Mouse (Mus musculus) heart, postnatal 0 days (tissue): ENCODE results near the gene Prtg. TPM values are rescaled to one million over a fixed set of nuclear protein-coding genes. Genes with fewer than 3 reads are reported as not detected.
A peak's percentile ranks its signal among the peaks of the same experiment; 100 is the strongest.

Source experiments
- ATAC-seq: fragments of 200-750 bp; cut with Nextera tagmentation; 2 replicates; pipeline ENCODE4 v1.8.0; 2017; ENCODE audit warnings: low read depth, moderate number of reproducible peaks, moderate library complexity; ENCODE audit not compliant: insufficient read depth
- DNase-seq: peaks from one replicate; pipeline ENCODE4 v3.0.0-alpha.2; 2016; ENCODE audit warnings: low spot score
- H3K27ac ChIP-seq: fragments of 300-500 bp; sonication (generic); 2 replicates; pipeline ENCODE4 v1.5.1; 2014; ENCODE audit warnings: low read depth, mild to moderate bottlenecking
- H3K27me3 ChIP-seq: fragments of 300-500 bp; sonication (generic); 2 replicates; pipeline ENCODE4 v1.6.1; 2014; ENCODE audit warnings: low read length, mixed read lengths; ENCODE audit not compliant: control insufficient read depth, insufficient read depth
- H3K36me3 ChIP-seq: fragments of 300-500 bp; sonication (generic); replicated peaks from 2 replicates; pipeline ENCODE4 v1.6.1; 2014; ENCODE audit warnings: low read length, mixed read lengths; ENCODE audit not compliant: control insufficient read depth, insufficient read depth
- H3K4me1 ChIP-seq: fragments of 300-500 bp; sonication (generic); 2 replicates; pipeline ENCODE4 v1.6.1; 2014; ENCODE audit warnings: antibody characterized with exemption; ENCODE audit not compliant: control insufficient read depth, insufficient read depth
- H3K4me2 ChIP-seq: fragments of 300-500 bp; sonication (generic); 2 replicates; pipeline ENCODE4 v1.6.1; 2014; ENCODE audit warnings: low read depth, mild to moderate bottlenecking, low read length, moderate library complexity
- H3K4me3 ChIP-seq: fragments of 300-500 bp; sonication (generic); 2 replicates; pipeline ENCODE4 v1.5.1; 2014; ENCODE audit warnings: low read depth, low read length
- H3K9ac ChIP-seq: fragments of 300-500 bp; sonication (generic); replicated peaks from 2 replicates; pipeline ENCODE4 v1.6.1; 2014; ENCODE audit warnings: low read depth, low read length, mixed read lengths
- H3K9me3 ChIP-seq: fragments of 300-500 bp; sonication (generic); replicated peaks from 2 replicates; pipeline ENCODE4 v1.6.1; 2016; ENCODE audit warnings: low read length; ENCODE audit not compliant: control insufficient read depth
- CTCF ChIP-seq: IDR thresholded peaks from 2 replicates; pipeline ENCODE4 v1.5.1; 2016; ENCODE audit warnings: antibody characterized with exemption, control low read depth, low read depth
- EP300 ChIP-seq: IDR thresholded peaks from 2 replicates; pipeline ENCODE4 v1.6.1; 2016; ENCODE audit warnings: antibody characterized with exemption, low read depth
- WGBS: fragments of 180-500 bp; shearing (Covaris S2); extraction: QIAGEN DNeasy Blood & Tissue Kit; methylation state at CpG from one replicate; pipeline ENCODE4 v1.1.7; 2014; 5-methylcytosine and 5-hydroxymethylcytosine counted together
- polyA plus RNA-seq: library from polyadenylated mRNA; unstranded; fragments of >200 nt; fragmentation: Nextera tagmentation; extraction: Ambion mirVana; gene quantifications from 2 replicates; pipeline ENCODE4 v1.2.1, GENCODE M21; 2015
- total RNA-seq: library from RNA; depleted of rRNA; stranded (reverse); fragments of >200 nt; gene quantifications from 2 replicates; pipeline ENCODE4 v1.2.3, GENCODE M21; 2014; ENCODE audit warnings: low replicate concordance

Gene Prtg
- total and polyA plus RNA-seq, 2 experiments from 2014 or later = 0.04 to 0.31 TPM

DNA sequence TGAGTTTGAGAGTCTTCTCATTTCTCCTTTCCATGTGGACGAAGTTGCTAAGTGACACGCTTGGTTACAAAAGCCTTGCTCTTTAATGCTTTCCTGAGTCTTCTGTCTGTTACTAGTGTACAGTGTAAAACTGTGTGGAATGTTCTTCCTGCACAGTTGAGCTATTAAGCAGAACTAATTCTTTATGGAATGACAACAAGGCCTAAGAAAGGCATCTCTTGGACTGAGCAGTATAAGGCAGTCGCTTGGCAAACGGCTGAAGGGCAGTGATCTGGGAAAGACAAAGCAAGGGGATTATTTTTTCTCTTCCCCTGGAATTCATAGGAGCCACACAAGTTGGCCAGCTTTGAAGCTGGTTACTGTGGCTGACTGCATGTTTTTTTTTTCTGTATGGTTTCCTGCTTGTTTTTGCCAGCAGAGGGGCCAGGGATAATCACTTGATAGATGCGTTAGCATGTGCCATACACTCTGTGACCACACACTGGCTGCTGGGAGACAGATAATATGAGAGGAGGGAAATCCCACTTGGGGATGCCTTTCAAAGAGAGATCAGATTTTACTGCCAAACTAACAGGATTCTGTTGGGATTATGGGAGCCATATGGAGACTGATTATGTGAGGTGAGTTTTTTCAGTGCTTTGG lies 22.1 kb downstream of the Prtg start:
- Histone ChIP-seq H3K4me1 (no peaks in the 10 kb centered on the region), H3K4me3 (no peak overlapping the region), H3K9me3 (no peaks in the 10 kb centered on the region), H3K27me3 (no peaks in the 10 kb centered on the region), H3K36me3 (no peaks in the 10 kb centered on the region), H3K27ac (no peak overlapping the region), H3K9ac (no peak overlapping the region), H3K4me2 (no peak overlapping the region)
- ATAC-seq = no peak
- TF ChIP-seq EP300 (no peak), CTCF (no peak)
- no peak for DNase-seq
- 47% methylated on average over 5 of the region's 5 CpGs for WGBS

DNA sequence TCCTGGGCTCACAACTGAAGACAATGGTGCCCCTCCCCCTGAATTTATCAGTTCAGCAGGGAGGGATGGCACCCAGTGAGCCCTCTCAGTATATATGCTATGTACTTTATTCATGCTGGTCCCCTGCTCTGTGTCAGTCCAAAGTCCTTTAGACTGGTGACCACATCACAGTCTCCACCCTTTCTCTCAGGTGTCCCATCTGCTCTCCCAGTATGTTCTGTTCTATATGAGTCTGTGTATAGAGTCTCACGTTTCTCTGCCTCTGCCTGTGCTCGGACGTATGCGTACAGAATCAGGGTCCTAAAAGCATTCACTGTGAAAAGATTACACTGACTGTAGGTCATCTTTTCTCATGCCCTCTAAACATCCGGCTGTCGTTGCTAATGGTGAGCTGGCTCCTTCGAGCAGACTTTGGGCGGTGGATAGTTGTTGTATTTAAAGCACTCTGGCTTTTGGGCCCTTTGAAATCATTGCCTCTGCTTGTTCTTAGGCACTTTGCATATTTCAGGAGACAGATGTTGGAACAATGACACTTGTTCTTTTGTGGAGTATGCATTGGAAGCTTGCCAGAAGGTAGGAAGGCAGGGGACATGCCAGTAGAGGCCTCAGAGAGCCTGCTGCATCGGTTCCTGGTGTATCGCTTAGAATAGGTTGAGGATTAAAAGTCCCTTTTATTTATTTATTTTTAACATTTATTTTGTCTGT lies 27.5 kb downstream of the Prtg start:
- 21% methylated on average over 10 of the region's 10 CpGs for WGBS
- no peak for ATAC-seq
- Histone ChIP-seq H3K27ac (no peak overlapping the region), H3K4me1 (peaks cover 8% of the 10 kb centered on the region; the same call in 1 of the 2 replicates), H3K4me3 (no peak overlapping the region), H3K36me3 (no peaks in the 10 kb centered on the region), H3K9ac (no peak overlapping the region), H3K9me3 (no peaks in the 10 kb centered on the region), H3K27me3 (no peaks in the 10 kb centered on the region), H3K4me2 (no peak overlapping the region)
- peak; percentile 31 for DNase-seq
- TF ChIP-seq EP300 (no peak), CTCF (no peak)

DNA sequence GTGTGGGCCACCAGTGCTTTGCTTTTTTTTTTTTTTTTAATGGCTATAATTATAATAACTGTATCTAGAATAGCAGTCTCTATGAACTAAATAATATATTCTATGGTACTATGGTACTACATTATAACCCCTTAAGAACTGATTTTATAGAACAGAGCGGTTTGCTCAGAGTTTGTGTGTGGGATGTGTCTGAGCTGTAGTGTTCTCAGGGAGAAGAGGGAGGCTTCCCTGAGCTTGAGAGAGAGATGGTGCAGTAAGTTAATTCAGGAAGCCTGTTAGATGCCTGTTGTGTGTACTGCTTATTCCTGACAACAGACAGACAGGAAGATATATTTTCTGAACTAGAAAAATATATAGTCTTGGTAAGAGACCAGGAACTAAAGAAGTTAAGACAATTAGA lies 28.3 kb downstream of the Prtg start:
- no peak for TF ChIP-seq CTCF
- TF ChIP-seq EP300 = no peak
- no peak overlapping the region for H3K27ac ChIP-seq
- 87% methylated on average over 1 of the region's 1 CpGs for WGBS

DNA sequence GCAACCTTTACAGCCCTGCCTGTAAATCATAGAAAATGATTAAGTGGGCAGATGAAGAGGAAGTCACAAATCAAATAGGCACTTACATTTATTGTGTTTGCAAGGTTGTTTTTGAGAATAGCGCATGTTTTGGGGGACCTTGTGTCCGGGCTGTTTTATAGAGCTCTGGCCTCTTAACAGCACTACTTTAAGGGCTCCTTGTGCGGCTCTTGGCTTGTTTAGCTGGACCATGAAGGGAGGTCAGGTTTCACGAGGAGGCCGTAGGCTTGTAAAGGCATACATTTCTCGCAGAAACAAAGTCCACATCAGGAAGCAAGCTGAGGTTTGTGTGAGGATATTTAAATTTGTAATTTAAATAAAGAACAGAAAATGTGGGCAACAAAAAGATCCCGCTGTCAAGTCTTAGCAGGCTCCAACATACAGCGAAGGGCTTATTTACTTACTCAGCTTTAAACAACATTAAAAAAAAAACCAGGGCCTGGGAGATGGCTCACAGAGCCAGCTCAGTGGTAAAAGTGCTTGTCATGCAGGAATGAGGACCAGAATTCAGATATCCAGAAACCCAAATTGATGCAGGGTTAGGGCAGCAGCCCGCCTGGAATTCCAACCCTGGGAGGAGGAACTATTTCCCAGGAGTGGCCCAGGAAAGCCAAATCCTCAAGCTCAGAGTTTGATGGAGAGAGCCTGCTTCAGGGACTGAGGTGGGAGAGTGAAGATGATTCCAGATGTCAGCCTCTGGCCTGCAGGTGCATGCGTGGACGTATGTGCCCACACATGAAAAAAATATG lies 30.2 kb downstream of the Prtg start:
- H3K4me2 ChIP-seq = no peak overlapping the region
- H3K27me3 ChIP-seq = no peaks in the 10 kb centered on the region
- H3K9me3 ChIP-seq = no peaks in the 10 kb centered on the region
- no peak overlapping the region for H3K4me3 ChIP-seq
- no peak for TF ChIP-seq EP300
- no peak for TF ChIP-seq CTCF
- no peak overlapping the region for H3K9ac ChIP-seq
- H3K27ac ChIP-seq = no peak overlapping the region
- ATAC-seq (no peak), DNase-seq (no peak)
- H3K36me3 ChIP-seq = no peaks in the 10 kb centered on the region
- peaks cover 8% of the 10 kb centered on the region; the same call in 1 of the 2 replicates for H3K4me1 ChIP-seq
- 83% methylated on average over 11 of the region's 11 CpGs for WGBS

More for the DNA sequence above, 28.3 kb downstream of the Prtg start:
- Histone ChIP-seq H3K4me3 (no peak overlapping the region), H3K9me3 (no peaks in the 10 kb centered on the region), H3K4me2 (no peak overlapping the region), H3K36me3 (no peaks in the 10 kb centered on the region), H3K4me1 (peaks cover 8% of the 10 kb centered on the region; the same call in 1 of the 2 replicates), H3K9ac (no peak overlapping the region), H3K27me3 (no peaks in the 10 kb centered on the region)
- no peak for ATAC-seq
- no peak for DNase-seq

DNA sequence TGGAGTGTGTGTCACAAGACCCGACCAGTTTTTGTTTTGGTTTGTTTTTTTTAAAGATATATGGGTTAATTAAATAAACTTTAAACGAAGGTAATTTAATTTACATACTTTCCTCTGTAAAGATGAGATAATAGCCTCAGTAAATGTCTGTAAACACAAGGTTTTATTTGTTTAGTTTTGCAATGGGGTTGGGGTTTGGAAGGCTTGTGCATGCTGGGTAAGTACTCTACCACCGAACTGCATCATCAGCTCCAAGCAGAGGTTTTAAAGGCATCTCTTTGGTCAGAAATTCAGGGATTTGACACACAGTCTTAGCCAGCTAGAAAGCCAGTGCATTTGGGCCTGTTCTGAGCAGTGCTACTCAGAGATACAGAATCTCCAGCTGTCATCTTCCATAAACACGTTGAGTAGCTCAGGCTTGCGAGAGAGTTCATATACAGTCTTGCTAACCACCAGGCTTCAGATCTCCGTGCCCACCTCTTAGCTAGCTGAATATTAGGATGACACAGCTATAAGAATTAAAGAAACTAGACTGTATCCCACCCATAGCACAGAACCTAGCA lies 31.0 kb downstream of the Prtg start:
- Histone ChIP-seq H3K27ac (no peak overlapping the region), H3K9me3 (no peaks in the 10 kb centered on the region), H3K4me2 (no peak overlapping the region), H3K36me3 (no peaks in the 10 kb centered on the region), H3K4me3 (no peak overlapping the region), H3K27me3 (no peaks in the 10 kb centered on the region), H3K4me1 (peaks cover 8% of the 10 kb centered on the region; the same call in 1 of the 2 replicates), H3K9ac (no peak overlapping the region)
- no peak for TF ChIP-seq EP300
- TF ChIP-seq CTCF = no peak
- ATAC-seq = no peak
- DNase-seq = no peak
- 73% methylated on average over 6 of the region's 6 CpGs for WGBS
